8 mouse cellular contexts compared by ENCODE assay signal in the genomic region with DNA sequence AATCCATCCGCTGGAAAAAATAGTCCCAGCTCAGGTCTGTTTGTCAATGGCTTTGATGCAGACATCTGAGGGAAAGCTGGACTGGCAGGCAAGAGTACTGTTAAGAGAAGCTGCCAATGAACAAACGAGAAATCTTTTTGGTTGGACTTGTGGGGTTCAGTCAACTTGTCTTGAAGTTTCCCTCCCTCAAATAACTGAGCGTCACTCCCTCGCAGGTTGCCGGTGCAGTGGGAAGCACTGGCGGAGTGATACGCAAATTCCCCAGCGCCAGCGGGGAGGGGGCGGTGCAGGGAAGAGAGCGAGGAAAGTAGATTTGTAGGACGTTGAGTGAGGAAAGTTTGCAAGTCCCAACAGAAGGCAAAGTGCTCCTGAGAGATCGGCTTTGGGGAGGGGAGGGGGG. TPM values are rescaled to one million over a fixed set of nuclear protein-coding genes. Genes with fewer than 3 reads are reported as not detected.
DNase-seq lines count a peak whose midpoint lies in the region; ATAC-seq and TF ChIP-seq lines count a peak whose summit lies in the region.

Col4a5 (plus strand) TSS at position 276 of the 400 bp plus-strand sequence.

- no peak for TF ChIP-seq CTCF in spleen, adult 2 months (IDR thresholded peaks at IDR 0.05; ENCODE audit: extremely low read depth, insufficient read depth, insufficient read length, insufficient replicate concordance)

- H3K27me3 ChIP-seq in spleen, adult 2 months (ENCODE audit: control insufficient read depth, insufficient read depth, low read length) = no peaks in the 10 kb centered on the region
- peaks cover 56% of the 10 kb centered on the region for H3K27me3 ChIP-seq in embryonic facial prominence, embryonic 10.5 days (replicated peaks; ENCODE audit: low read depth, poor library complexity, severe bottlenecking)
- H3K27me3 ChIP-seq in intestine, embryonic 16.5 days (replicated peaks; ENCODE audit: control insufficient read depth, insufficient read depth, low read length) = peaks cover 4% of the 10 kb centered on the region; the same call in 1 of the 2 replicates
- peaks cover 28% of the 10 kb centered on the region for H3K27me3 ChIP-seq in limb, embryonic 12.5 days
- peaks cover 17% of the 10 kb centered on the region for H3K27me3 ChIP-seq in midbrain, embryonic 11.5 days (ENCODE audit: control insufficient read depth, insufficient read depth, low read length)
- no peaks in the 10 kb centered on the region for H3K27me3 ChIP-seq in splenic B cell, adult 2 months (ENCODE audit: control insufficient read depth, insufficient read depth, low read length, poor library complexity, severe bottlenecking)

- DNase-seq in spleen, adult 2 months (ENCODE audit: low read depth in 1 of 2, low spot score in 2 of 2) = peak in 1 of 2 experiments; percentile 2
- no peak for DNase-seq in spleen, postnatal 14 days (ENCODE audit: low spot score in 2 of 2)
- peak; percentile 84 for DNase-seq in embryonic facial prominence, embryonic 10.5 days (ENCODE audit: low spot score)
- peak; percentile 96 for DNase-seq in heart, adult 11 months
- peak; percentile 95 for DNase-seq in midbrain, embryonic 11.5 days (ENCODE audit: low spot score, missing footprints)
- peak; percentile 3 for DNase-seq in splenic B cell, adult 2 months (ENCODE audit: low read depth, low spot score)

- ATAC-seq in intestine, embryonic 16.5 days = peak; percentile 94
- peak; percentile 71; the same call in 1 of the 2 replicates for ATAC-seq in limb, embryonic 12.5 days (ENCODE audit: insufficient number of reproducible peaks, insufficient read depth, low FRiP score, low TSS enrichment, low read depth)
- peak; percentile 88 for ATAC-seq in midbrain, embryonic 11.5 days (ENCODE audit: low FRiP score)

- H3K4me1 ChIP-seq in spleen, adult 2 months (ENCODE audit: control insufficient read depth, insufficient read depth, insufficient read length) = no peaks in the 10 kb centered on the region
- no peaks in the 10 kb centered on the region for H3K4me1 ChIP-seq in embryonic facial prominence, embryonic 10.5 days
- no peaks in the 10 kb centered on the region for H3K4me1 ChIP-seq in intestine, embryonic 16.5 days (ENCODE audit: control insufficient read depth, insufficient read depth, low read length)
- no peaks in the 10 kb centered on the region for H3K4me1 ChIP-seq in limb, embryonic 12.5 days (replicated peaks)
- no peaks in the 10 kb centered on the region for H3K4me1 ChIP-seq in midbrain, embryonic 11.5 days (ENCODE audit: control insufficient read depth, insufficient read depth, low read length)

- peak within 1 kb of the TSS; percentile 49 for H3K9ac ChIP-seq in intestine, embryonic 16.5 days (ENCODE audit: low read depth, low read length)
- peak within 1 kb of the TSS; percentile 48; the same call in 1 of the 2 replicates for H3K9ac ChIP-seq in limb, embryonic 12.5 days (replicated peaks)
- H3K9ac ChIP-seq in midbrain, embryonic 11.5 days (ENCODE audit: low read length) = peak within 1 kb of the TSS; percentile 65

- no peaks in the 10 kb centered on the region for H3K9me3 ChIP-seq in embryonic facial prominence, embryonic 10.5 days
- no peaks in the 10 kb centered on the region for H3K9me3 ChIP-seq in intestine, embryonic 16.5 days (ENCODE audit: control insufficient read depth, low read length)
- H3K9me3 ChIP-seq in limb, embryonic 12.5 days = no peaks in the 10 kb centered on the region
- H3K9me3 ChIP-seq in midbrain, embryonic 11.5 days (ENCODE audit: control insufficient read depth, low read length) = no peaks in the 10 kb centered on the region

- no peak for TF ChIP-seq POLR2A in spleen, adult 2 months (IDR thresholded peaks at IDR 0.05; ENCODE audit: low read depth, low read length)

- H3K27ac ChIP-seq in spleen, adult 2 months (ENCODE audit: insufficient read depth, low read length) = no peak within 1 kb of the TSS; the same call in 1 of the 2 replicates
- peak within 1 kb of the TSS; percentile 73 for H3K27ac ChIP-seq in embryonic facial prominence, embryonic 10.5 days (replicated peaks)
- H3K27ac ChIP-seq in intestine, embryonic 16.5 days (ENCODE audit: low read length) = no peak within 1 kb of the TSS
- no peak within 1 kb of the TSS for H3K27ac ChIP-seq in limb, embryonic 12.5 days
- H3K27ac ChIP-seq in midbrain, embryonic 11.5 days (ENCODE audit: low read depth, low read length) = no peak within 1 kb of the TSS

- 19% methylated on average over 13 of the region's 13 CpGs for WGBS in spleen, adult 2 months
- 18% methylated on average over 13 of the region's 13 CpGs for WGBS in embryonic facial prominence, embryonic 10.5 days
- 14% methylated on average over 13 of the region's 13 CpGs for WGBS in intestine, embryonic 16.5 days
- WGBS in limb, embryonic 12.5 days = 16% methylated on average over 13 of the region's 13 CpGs
- 13% methylated on average over 11 of the region's 13 CpGs for WGBS in midbrain, embryonic 11.5 days

- H3K4me2 ChIP-seq in intestine, embryonic 16.5 days (ENCODE audit: low read depth, low read length) = peak within 1 kb of the TSS; percentile 62
- peak within 1 kb of the TSS; percentile 55 for H3K4me2 ChIP-seq in limb, embryonic 12.5 days
- peak within 1 kb of the TSS; percentile 48 for H3K4me2 ChIP-seq in midbrain, embryonic 11.5 days

- peak within 1 kb of the TSS; percentile 23; the same call in 1 of the 2 replicates for H3K4me3 ChIP-seq in spleen, adult 2 months (ENCODE audit: extremely low read depth, insufficient read depth, insufficient read length)
- peak within 1 kb of the TSS; percentile 61 for H3K4me3 ChIP-seq in embryonic facial prominence, embryonic 10.5 days
- peak within 1 kb of the TSS; percentile 50 for H3K4me3 ChIP-seq in intestine, embryonic 16.5 days (ENCODE audit: low read length)
- peak within 1 kb of the TSS; percentile 50 for H3K4me3 ChIP-seq in limb, embryonic 12.5 days (replicated peaks)
- peak within 1 kb of the TSS; percentile 42 for H3K4me3 ChIP-seq in midbrain, embryonic 11.5 days (ENCODE audit: low read depth, low read length)

- H3K36me3 ChIP-seq in spleen, adult 2 months (ENCODE audit: control insufficient read depth, insufficient read depth, low read length) = no peaks in the 10 kb centered on the region
- no peaks in the 10 kb centered on the region for H3K36me3 ChIP-seq in embryonic facial prominence, embryonic 10.5 days (replicated peaks)
- no peaks in the 10 kb centered on the region for H3K36me3 ChIP-seq in intestine, embryonic 16.5 days (ENCODE audit: control insufficient read depth, insufficient read depth, low read length)
- no peaks in the 10 kb centered on the region for H3K36me3 ChIP-seq in limb, embryonic 12.5 days
- no peaks in the 10 kb centered on the region for H3K36me3 ChIP-seq in midbrain, embryonic 11.5 days (ENCODE audit: control insufficient read depth, insufficient read depth, low read length)
- H3K36me3 ChIP-seq in splenic B cell, adult 2 months (ENCODE audit: control insufficient read depth, insufficient read depth, low read length, poor library complexity, severe bottlenecking) = no peaks in the 10 kb centered on the region

RNA-seq across cellular contexts. Expression of gene Col4a5, which starts in this region (rescaled TPM):
- 0.58 and 0.81 TPM in 2 replicates for polyA plus RNA-seq in spleen, adult 2 months (2012; rRNA removed)
- 8.5 TPM in 2 replicates for polyA plus RNA-seq in embryonic facial prominence, embryonic 10.5 days (2016; fragmentation: Nextera tagmentation; extraction: Ambion mirVana)
- polyA plus RNA-seq in intestine, embryonic 16.5 days (2015; fragmentation: Nextera tagmentation; extraction: Ambion mirVana) = 7.9 and 9.9 TPM in 2 replicates
- 11.2 and 12.4 TPM in 2 replicates for polyA plus RNA-seq in limb, embryonic 12.5 days (2016; fragmentation: Nextera tagmentation; extraction: Ambion mirVana)
- 8.0 and 9.4 TPM in 2 replicates for polyA plus RNA-seq in midbrain, embryonic 11.5 days (2014; fragmentation: Nextera tagmentation; extraction: Ambion mirVana)

Comparison
In these comparisons a context has a peak if more than half of its experiments do, and no peak if none do; other contexts are left out.
1. DNase-seq: peak in embryonic facial prominence, embryonic 10.5 days (single experiment), heart, adult 11 months (single experiment), midbrain, embryonic 11.5 days (single experiment) and splenic B cell, adult 2 months (single experiment); none in spleen, postnatal 14 days (0 of 2).
2. Peak in every context shown above with its lines, with median percentiles within 50 percentile points of each other: H3K4me3 ChIP-seq, ATAC-seq, H3K4me2 ChIP-seq and H3K9ac ChIP-seq.